Mouse (Mus musculus) central nervous system, embryonic 14 days (tissue): ENCODE measurements around the gene Men1. TPM values are rescaled to one million over a fixed set of nuclear protein-coding genes. Genes with fewer than 3 reads are reported as not detected.

Experiments
- polyA plus RNA-seq: library from polyadenylated mRNA; depleted of rRNA; stranded (reverse); fragments of >200 nt; gene quantifications from 2 replicates; pipeline ENCODE4 v1.2.3, GENCODE M21; 2012; rRNA removed

Men1 gene
- polyA plus RNA-seq: 105 and 109 TPM in 2 replicates

DNA sequence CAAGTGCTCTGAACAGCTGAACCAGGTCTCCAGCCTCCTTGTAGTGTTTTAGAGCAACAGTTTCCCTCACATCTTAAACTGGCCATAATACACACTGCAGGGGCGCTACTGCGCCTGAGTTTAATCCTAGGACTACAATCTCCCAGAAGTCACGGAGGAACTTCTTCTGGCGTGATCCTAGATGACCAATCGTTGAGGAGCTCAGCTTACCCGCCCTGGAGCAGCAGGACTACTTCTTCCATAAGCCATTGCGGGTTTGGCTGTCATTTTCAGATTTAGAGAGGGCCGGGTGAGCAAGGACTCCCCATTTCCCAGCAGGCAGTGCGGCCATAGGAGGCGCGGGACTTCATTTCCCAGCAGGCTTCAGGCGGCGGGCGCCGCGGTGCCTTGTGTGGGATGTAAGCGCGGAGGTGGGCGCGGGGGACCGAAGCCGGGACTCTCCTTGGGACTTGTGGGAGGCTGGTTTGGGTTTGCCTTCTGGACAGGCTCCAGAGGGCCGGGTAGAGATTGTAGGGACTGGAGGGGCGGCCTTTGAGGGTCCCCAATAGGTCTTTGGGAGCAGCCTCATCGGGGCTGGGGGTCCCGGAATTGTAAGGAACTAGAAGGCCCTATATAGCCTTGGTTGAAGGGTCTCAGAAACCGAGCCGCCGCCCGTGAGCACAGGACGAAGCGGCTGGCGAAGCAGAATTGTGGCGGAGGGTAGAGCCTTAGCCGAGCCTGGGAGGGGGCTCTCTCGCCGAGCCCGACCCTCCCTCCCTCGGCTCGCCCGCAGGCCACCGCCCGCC lies at the start of gene Men1:
Men1 (plus strand) TSS at position 307 of the 785 bp plus-strand sequence.

DNA sequence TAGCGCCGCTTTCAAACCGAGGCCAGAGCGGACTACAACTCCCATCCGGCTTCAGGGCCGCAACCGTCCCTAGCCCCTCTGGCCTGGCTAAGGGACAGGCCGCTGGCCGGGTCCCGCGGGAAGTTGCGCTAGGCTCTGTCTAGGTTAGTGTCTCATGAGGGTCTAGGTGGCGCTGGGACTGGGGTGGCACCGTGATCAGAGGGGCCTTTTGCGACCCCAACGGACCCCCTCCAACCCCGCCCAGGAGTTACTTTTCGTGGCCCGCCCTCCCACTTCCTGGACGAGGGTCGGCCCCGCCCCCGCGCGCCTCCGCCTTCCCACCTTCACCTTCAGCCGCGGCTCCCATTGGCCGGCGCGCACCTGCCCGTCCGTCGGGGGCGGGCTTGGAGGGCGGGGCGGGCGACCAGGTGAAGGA lies 28.6 kb upstream of the Men1 start, which contains the start of gene Cdc42bpg:
Cdc42bpg (plus strand) TSS at position 320 of the 415 bp plus-strand sequence.

DNA sequence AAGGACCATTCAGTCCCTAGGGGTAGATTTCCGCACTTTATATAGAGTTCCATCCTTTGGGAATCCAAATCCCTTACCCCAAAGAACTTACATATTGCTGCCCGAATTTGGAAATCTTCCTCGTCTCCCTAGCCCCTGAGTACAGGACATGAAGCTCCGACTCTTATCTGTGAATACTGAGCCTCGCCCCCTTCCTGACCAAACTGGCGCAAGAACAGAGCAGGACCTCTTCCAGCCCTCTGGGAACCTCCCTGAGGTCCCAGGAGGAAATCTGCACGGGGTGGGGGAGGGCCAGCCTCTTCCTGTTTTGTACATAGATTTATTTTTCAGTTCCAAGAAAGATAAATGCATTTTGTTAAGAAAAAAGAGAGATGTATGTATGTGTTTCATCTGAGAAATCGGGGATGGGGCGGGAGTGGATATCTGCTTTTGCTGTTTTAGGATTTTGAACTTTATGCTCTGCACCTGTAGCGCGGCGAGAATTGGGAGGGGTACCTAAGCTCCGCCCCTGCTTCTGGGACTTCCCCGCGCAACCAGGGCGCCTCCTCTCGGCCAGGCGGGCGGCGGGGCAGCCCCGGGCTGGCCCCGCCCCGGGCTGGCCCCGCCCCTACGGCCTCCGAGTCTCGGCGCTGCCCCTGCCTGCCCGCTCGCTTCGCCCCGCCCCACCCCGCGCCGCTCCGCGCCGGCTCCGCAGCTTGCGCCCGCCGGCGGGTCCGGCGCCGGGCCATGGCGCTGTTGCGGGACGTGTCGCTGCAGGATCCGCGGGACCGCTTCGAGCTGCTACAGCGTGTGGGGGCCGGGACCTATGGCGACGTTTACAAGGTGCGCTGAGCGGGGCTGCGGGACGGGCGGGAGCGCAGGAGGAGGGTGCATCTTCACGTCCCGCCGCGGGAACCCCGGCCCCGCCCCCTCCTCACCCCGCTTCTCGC lies 6.0 kb downstream of the Men1 start, which contains the start of gene Map4k2:
Map4k2 (plus strand) TSS at position 612 of the 929 bp plus-strand sequence.

DNA sequence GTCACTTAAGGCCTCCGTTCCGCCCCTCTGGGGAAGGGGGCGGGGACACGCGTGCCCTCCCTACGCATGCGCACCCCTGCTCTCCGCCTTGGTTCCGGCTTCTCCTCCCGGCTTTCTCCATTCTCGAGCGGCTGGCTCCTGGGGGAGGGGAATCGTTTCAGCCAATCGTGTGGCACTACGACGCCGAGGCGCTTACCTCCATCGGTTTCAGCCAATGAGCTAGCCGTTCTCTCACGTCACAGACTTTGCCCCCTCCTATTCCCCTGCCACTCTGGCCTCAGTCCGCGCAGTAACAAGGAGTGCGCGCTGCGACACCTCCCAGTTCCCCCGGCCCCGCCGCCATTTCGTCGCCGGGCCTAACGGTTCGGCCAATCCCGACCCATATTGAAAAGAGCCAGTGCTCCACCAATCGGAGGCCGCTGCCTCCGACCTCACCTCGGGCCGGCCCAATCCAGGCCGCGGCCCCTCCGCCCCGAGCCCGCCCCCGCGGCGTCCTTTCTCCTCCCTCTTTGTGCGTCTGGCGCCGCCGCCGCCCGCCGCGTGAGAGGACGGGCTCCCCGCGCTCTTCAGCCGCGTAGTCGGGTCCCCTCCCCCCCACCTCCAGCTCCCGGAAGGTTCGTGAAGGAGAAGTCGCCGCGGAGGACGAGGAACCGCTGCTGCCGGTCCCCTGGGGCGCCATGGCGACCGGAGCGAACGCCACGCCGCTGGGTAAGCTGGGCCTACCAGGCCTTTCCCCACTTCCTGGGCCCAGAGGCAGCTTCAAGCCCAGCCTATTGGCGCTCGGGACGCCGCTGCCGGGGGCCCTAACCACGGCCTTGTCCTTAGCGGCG lies 28.8 kb downstream of the Men1 start, which contains the start of gene Sf1:
Sf1 (plus strand) TSS at position 280 of the 830 bp plus-strand sequence.

DNA sequence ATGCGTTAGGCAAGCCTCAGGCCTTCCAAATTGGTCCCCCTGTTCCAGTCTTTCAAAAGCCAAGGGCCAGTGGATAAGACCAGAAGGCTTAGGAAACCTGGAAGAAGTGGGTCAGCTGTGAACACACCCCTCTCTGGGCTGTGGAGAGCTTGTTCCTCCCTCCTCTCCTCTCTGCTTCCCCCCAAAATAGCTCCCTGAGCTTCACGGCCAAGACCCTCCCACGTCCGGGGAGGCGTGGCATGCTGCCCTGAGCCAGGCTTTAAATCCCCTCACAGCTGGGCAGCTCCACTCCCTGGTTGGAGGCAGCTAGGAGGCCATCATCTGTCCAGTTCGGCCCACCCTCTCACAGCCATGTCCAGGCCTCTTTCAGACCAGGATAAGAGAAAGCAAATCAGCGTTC lies 49.3 kb downstream of the Men1 start, which contains the start of gene Pygm:
Pygm (plus strand) TSS at position 272 of the 400 bp plus-strand sequence.

Other genes with a start within 250 kb of the Men1 start
- 13.7 and 19.6 TPM in 2 replicates for gene Cdca5, start 250.0 kb upstream of the Men1 start, polyA plus RNA-seq
- gene AC131692.1, start 240.6 kb upstream of the Men1 start, polyA plus RNA-seq: 0.29 and 0.48 TPM in 2 replicates
- gene Naaladl1, start 229.2 kb upstream of the Men1 start, polyA plus RNA-seq: 1.8 and 1.9 TPM in 2 replicates
- 45.8 and 47.4 TPM in 2 replicates for gene Sac3d1, start 216.3 kb upstream of the Men1 start, polyA plus RNA-seq
- 47.2 and 51.4 TPM in 2 replicates for gene Snx15, start 206.7 kb upstream of the Men1 start, polyA plus RNA-seq
- 0.34 and 0.48 TPM in 2 replicates for gene Batf2, start 194.0 kb upstream of the Men1 start, polyA plus RNA-seq
- 99.8 and 109 TPM in 2 replicates for gene Arl2, start 193.4 kb upstream of the Men1 start, polyA plus RNA-seq
- 0.09 TPM in 1 of 2 replicates, not detected in the other for gene Majin, start 150.6 kb upstream of the Men1 start, polyA plus RNA-seq
- gene Gpha2, start 108.6 kb upstream of the Men1 start, polyA plus RNA-seq: 0.14 and 1.1 TPM in 2 replicates
- gene Ppp2r5b, start 99.1 kb upstream of the Men1 start, polyA plus RNA-seq: 99.3 and 99.9 TPM in 2 replicates
- gene Atg2a, start 93.3 kb upstream of the Men1 start, polyA plus RNA-seq: 19.9 and 22.5 TPM in 2 replicates
- gene Ehd1, start 58.3 kb upstream of the Men1 start, polyA plus RNA-seq: 175 and 205 TPM in 2 replicates
- 5.2 and 8.1 TPM in 2 replicates for gene Cdc42bpg, start 28.5 kb upstream of the Men1 start, polyA plus RNA-seq
- gene Map4k2, start 6.2 kb downstream of the Men1 start, polyA plus RNA-seq: 111 and 113 TPM in 2 replicates
- 197 and 220 TPM in 2 replicates for gene Sf1, start 28.7 kb downstream of the Men1 start, polyA plus RNA-seq
- gene Pygm, start 49.4 kb downstream of the Men1 start, polyA plus RNA-seq: 2.2 and 7.0 TPM in 2 replicates
- gene Rasgrp2, start 64.4 kb downstream of the Men1 start, polyA plus RNA-seq: 41.8 and 47.5 TPM in 2 replicates
- 166 and 177 TPM in 2 replicates for gene Nrxn2, start 83.8 kb downstream of the Men1 start, polyA plus RNA-seq
- not detected in 2 replicates for gene Slc22a12, start 208.1 kb downstream of the Men1 start, polyA plus RNA-seq